Mouse (Mus musculus) forebrain, embryonic 12.5 days (tissue): Measurements from ENCODE around the gene Acsl1. TPM values are rescaled to one million over a fixed set of nuclear protein-coding genes. Genes with fewer than 3 reads are reported as not detected.

ENCODE experiments used
- ATAC-seq: fragments of 200-750 bp; cut with Nextera tagmentation; 2 replicates; pipeline ENCODE4 v1.8.0; 2017; ENCODE audit warnings: moderate TSS enrichment; ENCODE audit not compliant: low FRiP score
- H3K27ac ChIP-seq: fragments of 300-500 bp; sonication (generic); 2 replicates; pipeline ENCODE4 v1.5.1; 2016; ENCODE audit warnings: mild to moderate bottlenecking
- H3K27me3 ChIP-seq: fragments of 300-500 bp; sonication (generic); 2 replicates; pipeline ENCODE4 v1.6.1; 2016; ENCODE audit warnings: mild to moderate bottlenecking
- H3K36me3 ChIP-seq: fragments of 300-500 bp; sonication (generic); replicated peaks from 2 replicates; pipeline ENCODE4 v1.6.1; 2016; ENCODE audit warnings: mild to moderate bottlenecking
- H3K4me1 ChIP-seq: fragments of 300-500 bp; sonication (generic); 2 replicates; pipeline ENCODE4 v1.6.1; 2016
- H3K4me2 ChIP-seq: fragments of 300-500 bp; sonication (generic); 2 replicates; pipeline ENCODE4 v1.6.1; 2016; ENCODE audit warnings: mild to moderate bottlenecking, moderate library complexity
- H3K4me3 ChIP-seq: fragments of 300-500 bp; sonication (generic); replicated peaks from 2 replicates; pipeline ENCODE4 v1.5.1; 2016; ENCODE audit warnings: mild to moderate bottlenecking
- H3K9ac ChIP-seq: fragments of 300-500 bp; sonication (generic); 2 replicates; pipeline ENCODE4 v1.6.1; 2016; ENCODE audit warnings: mild to moderate bottlenecking
- H3K9me3 ChIP-seq: fragments of 300-500 bp; sonication (generic); 2 replicates; pipeline ENCODE4 v1.6.1; 2016
- WGBS: fragments of 180-500 bp; shearing (Covaris S2); methylation state at CpG from one replicate; pipeline ENCODE4 v1.1.7; 2016; 5-methylcytosine and 5-hydroxymethylcytosine counted together
- polyA plus RNA-seq: library from polyadenylated mRNA; unstranded; fragments of >200 nt; fragmentation: Nextera tagmentation; extraction: Ambion mirVana; gene quantifications from 2 replicates; pipeline ENCODE4 v1.2.1, GENCODE M21; 2016

Gene Acsl1
- 5.6 and 7.0 TPM in 2 replicates for polyA plus RNA-seq

DNA sequence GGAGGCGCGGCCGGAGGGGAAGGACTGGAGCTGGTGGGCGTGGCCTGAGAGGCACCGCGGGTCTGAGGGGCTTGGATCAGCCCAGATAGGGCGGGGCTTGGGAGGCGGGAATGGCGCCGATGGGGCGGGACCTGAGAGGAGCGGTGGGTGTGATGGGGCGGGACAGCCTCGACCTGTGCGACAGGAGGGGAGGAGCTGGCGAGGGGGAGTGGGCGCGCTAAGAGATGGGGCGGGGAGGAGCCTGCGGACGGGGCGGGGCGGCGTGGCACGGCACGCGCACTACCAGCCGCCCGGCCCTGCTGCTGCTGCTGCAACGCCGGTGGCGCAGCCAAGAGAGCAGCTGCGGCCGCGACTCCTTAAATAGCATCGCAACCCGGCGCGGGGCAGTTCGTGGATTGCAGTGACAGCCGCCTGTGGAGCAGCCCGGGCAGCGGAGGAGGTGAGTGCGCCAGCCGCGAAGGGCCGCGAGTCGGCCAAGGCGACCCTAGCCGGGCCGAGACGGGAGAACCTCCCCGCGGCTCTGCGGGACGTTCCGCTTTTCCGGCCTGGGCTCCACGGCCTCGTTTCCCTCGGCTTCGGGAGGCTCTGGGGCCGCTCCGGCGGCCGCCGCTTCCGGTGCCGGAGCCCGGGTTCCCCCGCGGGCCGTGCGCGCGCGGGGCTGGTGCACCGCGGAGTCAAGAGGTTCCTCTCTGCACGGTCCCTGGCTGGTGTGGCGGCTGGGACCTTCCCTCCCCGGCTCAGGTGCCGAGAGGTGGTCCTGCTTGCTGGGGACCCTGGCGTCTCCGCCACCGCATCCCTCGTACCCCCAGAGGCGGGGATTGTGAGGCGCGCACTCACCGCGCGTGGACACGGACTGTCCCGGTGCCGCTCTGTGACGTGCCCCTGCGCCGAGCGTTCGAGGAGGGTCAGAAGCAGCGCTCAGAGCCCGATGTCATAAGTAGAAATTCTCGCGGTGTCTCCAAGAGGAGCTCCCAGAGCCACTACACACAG, at the start of gene Acsl1:
Acsl1 (plus strand) TSS at position 246 of the 990 bp plus-strand sequence.
- peak; percentile 98 for ATAC-seq
- Histone ChIP-seq H3K27ac (peak within 1 kb of the TSS; percentile 75), H3K9ac (peak within 1 kb of the TSS; percentile 81), H3K9me3 (no peaks in the 10 kb centered on the region), H3K27me3 (peaks cover 9% of the 10 kb centered on the region), H3K4me1 (peaks cover 4% of the 10 kb centered on the region; the same call in 1 of the 2 replicates), H3K4me3 (peak within 1 kb of the TSS; percentile 72), H3K36me3 (no peaks in the 10 kb centered on the region), H3K4me2 (peak within 1 kb of the TSS; percentile 97)
- under 1% methylated on average over 84 of the region's 106 CpGs for WGBS

DNA sequence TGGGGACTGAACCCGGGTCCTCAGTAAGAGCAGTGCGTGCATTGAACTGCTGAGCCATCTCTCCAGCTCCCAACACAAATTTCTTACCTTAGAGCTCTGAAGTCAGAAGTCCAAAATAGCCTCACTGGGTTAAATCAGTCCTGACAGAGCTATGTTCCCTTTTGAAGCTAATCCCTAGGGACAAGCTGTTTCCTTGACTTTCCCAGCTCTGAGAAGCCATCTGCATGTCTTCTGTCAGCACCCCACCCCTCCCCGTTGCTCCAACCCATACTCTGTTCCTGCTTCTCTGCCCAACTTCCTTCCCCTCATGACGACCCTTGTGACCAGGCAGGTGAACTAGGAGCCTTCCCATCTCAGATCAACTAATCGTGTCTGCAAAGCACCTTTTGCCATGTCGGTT, 49.3 kb upstream of the Acsl1 start:
- no peak overlapping the region for H3K27ac ChIP-seq
- no peaks in the 10 kb centered on the region for H3K9me3 ChIP-seq
- H3K36me3 ChIP-seq, result no peaks in the 10 kb centered on the region
- 80% methylated on average over 6 of the region's 6 CpGs for WGBS
- H3K4me2 ChIP-seq, result no peak overlapping the region
- H3K4me1 ChIP-seq, result no peaks in the 10 kb centered on the region
- no peak overlapping the region for H3K4me3 ChIP-seq
- no peaks in the 10 kb centered on the region for H3K27me3 ChIP-seq
- no peak overlapping the region for H3K9ac ChIP-seq
- no peak for ATAC-seq

GRCm38 (mm10) chr8:46427940-46428339, 42.9 kb upstream of the Acsl1 start:
- no peak overlapping the region for H3K27ac ChIP-seq
- no peak overlapping the region for H3K4me2 ChIP-seq
- H3K36me3 ChIP-seq, result no peaks in the 10 kb centered on the region
- no peak for ATAC-seq
- H3K4me3 ChIP-seq, result no peak overlapping the region
- no peaks in the 10 kb centered on the region for H3K27me3 ChIP-seq
- H3K4me1 ChIP-seq, result no peaks in the 10 kb centered on the region
- H3K9me3 ChIP-seq, result no peaks in the 10 kb centered on the region
- H3K9ac ChIP-seq, result no peak overlapping the region

- H3K27me3 ChIP-seq, result no peaks in the 10 kb centered on the region
- 69% methylated on average over 7 of the region's 7 CpGs for WGBS
Observed at GRCm38 (mm10) chr8:46429871-46430270, 41.0 kb upstream of the Acsl1 start.

GRCm38 (mm10) chr8:46431921-46432320, 38.9 kb upstream of the Acsl1 start:
- 83% methylated on average over 4 of the region's 4 CpGs for WGBS
- Histone ChIP-seq H3K4me2 (no peak overlapping the region), H3K4me3 (no peak overlapping the region), H3K27me3 (no peaks in the 10 kb centered on the region), H3K9me3 (no peaks in the 10 kb centered on the region), H3K4me1 (no peaks in the 10 kb centered on the region), H3K9ac (no peak overlapping the region), H3K27ac (no peak overlapping the region), H3K36me3 (no peaks in the 10 kb centered on the region)
- no peak for ATAC-seq

More at GRCm38 (mm10) chr8:46429871-46430270, 41.0 kb upstream of the Acsl1 start:
- Histone ChIP-seq H3K9ac (no peak overlapping the region), H3K4me2 (no peak overlapping the region), H3K36me3 (no peaks in the 10 kb centered on the region), H3K27ac (no peak overlapping the region), H3K9me3 (no peaks in the 10 kb centered on the region), H3K4me3 (no peak overlapping the region), H3K4me1 (no peaks in the 10 kb centered on the region)
- no peak for ATAC-seq

GRCm38 (mm10) chr8:46432581-46432980, 38.3 kb upstream of the Acsl1 start:
- no peak overlapping the region for H3K9ac ChIP-seq
- no peak overlapping the region for H3K27ac ChIP-seq
- H3K4me2 ChIP-seq, result no peak overlapping the region
- no peak for ATAC-seq
- H3K36me3 ChIP-seq, result no peaks in the 10 kb centered on the region
- no peaks in the 10 kb centered on the region for H3K27me3 ChIP-seq
- no peaks in the 10 kb centered on the region for H3K9me3 ChIP-seq
- H3K4me3 ChIP-seq, result no peak overlapping the region
- no peaks in the 10 kb centered on the region for H3K4me1 ChIP-seq
- 96% methylated on average over 3 of the region's 3 CpGs for WGBS

- Histone ChIP-seq H3K9ac (no peak overlapping the region), H3K4me1 (no peaks in the 10 kb centered on the region), H3K4me2 (no peak overlapping the region), H3K27me3 (no peaks in the 10 kb centered on the region), H3K36me3 (no peaks in the 10 kb centered on the region), H3K9me3 (no peaks in the 10 kb centered on the region), H3K27ac (no peak overlapping the region), H3K4me3 (no peak overlapping the region)
- 74% methylated on average over 1 of the region's 1 CpGs for WGBS
- no peak for ATAC-seq
Observed at GRCm38 (mm10) chr8:46433656-46434055, 37.2 kb upstream of the Acsl1 start.

DNA sequence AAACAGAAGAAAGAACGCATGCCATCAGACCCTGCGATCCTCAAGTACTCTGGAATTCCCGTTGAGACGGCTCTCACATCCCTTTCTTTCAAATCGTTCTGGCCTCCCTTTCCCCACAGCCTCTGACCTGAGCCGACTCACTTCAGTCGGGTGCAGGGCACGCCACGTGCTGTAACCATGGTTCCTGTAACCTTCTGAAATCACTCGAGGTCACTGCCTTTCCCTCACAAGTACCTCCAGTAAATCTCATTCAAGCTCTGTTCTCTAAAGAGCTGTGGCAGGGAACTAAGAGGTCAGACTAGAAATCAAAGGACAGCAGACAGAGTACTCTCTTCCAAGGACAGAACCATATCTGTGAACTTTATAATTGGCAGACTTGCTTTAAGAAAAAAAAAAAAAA, 32.3 kb upstream of the Acsl1 start:
- H3K27me3 ChIP-seq, result no peaks in the 10 kb centered on the region
- no peak for ATAC-seq
- no peaks in the 10 kb centered on the region for H3K9me3 ChIP-seq
- H3K36me3 ChIP-seq, result no peaks in the 10 kb centered on the region
- H3K9ac ChIP-seq, result no peak overlapping the region
- H3K4me1 ChIP-seq, result no peaks in the 10 kb centered on the region
- no peak overlapping the region for H3K4me3 ChIP-seq
- H3K27ac ChIP-seq, result no peak overlapping the region
- WGBS, result 73% methylated on average over 10 of the region's 10 CpGs
- no peak overlapping the region for H3K4me2 ChIP-seq

- H3K9ac ChIP-seq, result no peak overlapping the region
- peaks cover 2% of the 10 kb centered on the region; the same call in 1 of the 2 replicates for H3K4me1 ChIP-seq
- no peak overlapping the region for H3K27ac ChIP-seq
- H3K36me3 ChIP-seq, result no peaks in the 10 kb centered on the region
- 58% methylated on average over 12 of the region's 12 CpGs for WGBS
- no peaks in the 10 kb centered on the region for H3K9me3 ChIP-seq
- H3K4me2 ChIP-seq, result no peak overlapping the region
- no peak overlapping the region for H3K4me3 ChIP-seq
- ATAC-seq, result no peak
- H3K27me3 ChIP-seq, result no peaks in the 10 kb centered on the region
Observed at GRCm38 (mm10) chr8:46445964-46446915, 24.6 kb upstream of the Acsl1 start.

DNA sequence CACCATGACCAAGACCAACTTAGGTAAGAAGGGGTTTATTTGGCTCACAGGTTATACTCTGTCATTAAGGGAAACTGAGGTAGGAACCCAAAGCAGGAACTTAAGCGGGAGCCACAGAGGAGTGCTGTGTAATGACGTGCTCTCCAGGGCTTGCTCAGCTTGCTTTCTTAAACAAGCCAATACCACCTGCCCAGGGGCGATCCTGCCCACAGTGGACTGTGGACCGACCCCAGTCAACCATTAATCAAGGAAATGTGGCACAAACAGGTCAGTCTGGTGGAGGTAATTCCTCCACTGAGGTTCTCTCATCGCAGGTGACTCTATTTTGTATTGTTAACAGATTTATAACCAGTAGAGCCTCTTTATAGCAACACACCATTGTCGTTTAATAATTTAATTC, 23.5 kb upstream of the Acsl1 start:
- Histone ChIP-seq H3K36me3 (no peaks in the 10 kb centered on the region), H3K4me1 (peaks cover 2% of the 10 kb centered on the region; the same call in 1 of the 2 replicates), H3K9me3 (no peaks in the 10 kb centered on the region), H3K27me3 (no peaks in the 10 kb centered on the region), H3K4me3 (no peak overlapping the region), H3K4me2 (no peak overlapping the region), H3K27ac (no peak overlapping the region), H3K9ac (no peak overlapping the region)
- 94% methylated on average over 6 of the region's 6 CpGs for WGBS
- ATAC-seq, result no peak

DNA sequence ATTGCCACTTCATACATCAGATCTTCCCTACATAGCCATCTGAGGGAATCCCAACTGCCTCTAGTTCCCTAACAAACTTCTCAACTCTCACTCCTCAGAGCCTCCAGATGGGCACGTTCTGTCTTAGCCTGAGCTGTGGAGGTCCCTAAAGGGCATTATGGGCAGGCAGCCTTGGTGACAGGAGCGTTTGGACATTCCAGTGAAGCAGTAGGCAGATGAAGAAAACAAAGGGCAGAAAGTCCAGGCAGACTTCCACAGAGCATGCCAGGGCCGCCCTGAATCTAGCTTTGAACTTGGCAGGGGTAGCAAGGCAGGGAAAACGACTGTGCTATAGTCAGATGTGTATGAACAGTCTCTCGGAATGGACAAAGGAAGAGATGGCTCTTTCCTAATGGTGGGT, 22.2 kb upstream of the Acsl1 start:
- WGBS, result 81% methylated on average over 5 of the region's 5 CpGs
- Histone ChIP-seq H3K4me1 (peaks cover 2% of the 10 kb centered on the region; the same call in 1 of the 2 replicates), H3K27ac (no peak overlapping the region), H3K4me3 (no peak overlapping the region), H3K27me3 (no peaks in the 10 kb centered on the region), H3K9ac (no peak overlapping the region), H3K36me3 (no peaks in the 10 kb centered on the region), H3K9me3 (0 out of 2 replicates have a peak, but pooled peaks cover under 1% of the 10 kb centered on the region), H3K4me2 (no peak overlapping the region)
- ATAC-seq, result no peak

DNA sequence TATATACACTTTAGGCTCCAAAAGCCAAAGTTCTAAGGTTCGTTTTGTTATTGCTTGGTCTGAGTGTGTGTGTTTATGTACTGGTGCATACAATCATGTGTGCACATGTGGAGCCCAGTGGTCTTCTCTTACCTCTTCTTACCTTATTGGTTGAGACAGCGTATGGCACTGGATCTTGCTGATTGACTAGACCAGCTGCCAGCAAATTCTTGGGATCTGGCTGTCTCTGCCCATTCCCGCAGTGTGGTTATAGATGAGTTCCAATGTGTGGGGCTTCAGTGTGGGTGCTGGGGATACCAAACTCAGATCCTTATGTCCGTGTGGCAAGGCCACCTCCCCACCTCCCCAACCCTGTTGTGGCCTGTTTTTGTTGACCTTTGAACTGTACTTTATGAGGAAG, 21.8 kb upstream of the Acsl1 start:
- Histone ChIP-seq H3K4me3 (no peak overlapping the region), H3K27me3 (no peaks in the 10 kb centered on the region), H3K9ac (no peak overlapping the region), H3K27ac (no peak overlapping the region), H3K36me3 (no peaks in the 10 kb centered on the region), H3K9me3 (0 out of 2 replicates have a peak, but pooled peaks cover 3% of the 10 kb centered on the region), H3K4me2 (no peak overlapping the region), H3K4me1 (peaks cover 2% of the 10 kb centered on the region; the same call in 1 of the 2 replicates)
- 86% methylated on average over 4 of the region's 4 CpGs for WGBS
- no peak for ATAC-seq
